Mouse (Mus musculus): Measurements from ENCODE around the gene Npas2. TPM values are rescaled to one million over a fixed set of nuclear protein-coding genes. Genes with fewer than 3 reads are reported as not detected.

Npas2 gene
- polyA plus RNA-seq, 1 experiment from 2014 or later = 0.10 TPM

GRCm38 (mm10) chr1:39193862-39194675 is 538 bp downstream of the Npas2 start:
- H3K4me3 ChIP-seq = peak overlapping the region; percentile 77
- no peak for DNase-seq (ENCODE audit: low spot score)
- no peaks in the 10 kb centered on the region for H3K9me3 ChIP-seq
- peak overlapping the region; percentile 73 for H3K27ac ChIP-seq
- H3K27me3 ChIP-seq (ENCODE audit: insufficient read depth, poor library complexity, severe bottlenecking) = peaks cover 71% of the 10 kb centered on the region
- no peaks in the 10 kb centered on the region for H3K36me3 ChIP-seq
- WGBS = under 1% methylated on average over 70 of the region's 76 CpGs
- peaks cover 24% of the 10 kb centered on the region for H3K4me1 ChIP-seq

- Histone ChIP-seq H3K27me3 (ENCODE audit: insufficient read depth, poor library complexity, severe bottlenecking) (peaks cover 71% of the 10 kb centered on the region), H3K9me3 (no peaks in the 10 kb centered on the region), H3K4me3 (peak overlapping the region; percentile 77), H3K4me1 (peaks cover 24% of the 10 kb centered on the region), H3K36me3 (no peaks in the 10 kb centered on the region), H3K27ac (no peak overlapping the region)
- DNase-seq (ENCODE audit: low spot score) = no peak
- 3% methylated on average over 11 of the region's 11 CpGs for WGBS
Measured at GRCm38 (mm10) chr1:39194959-39195358, 1.4 kb downstream of the Npas2 start.

GRCm38 (mm10) chr1:39196126-39196525 is 2.6 kb downstream of the Npas2 start:
- H3K9me3 ChIP-seq = no peaks in the 10 kb centered on the region
- peaks cover 24% of the 10 kb centered on the region for H3K4me1 ChIP-seq
- no peak overlapping the region for H3K27ac ChIP-seq
- H3K36me3 ChIP-seq = no peaks in the 10 kb centered on the region
- 38% methylated on average over 6 of the region's 6 CpGs for WGBS
- no peak for DNase-seq (ENCODE audit: low spot score)
- peaks cover 68% of the 10 kb centered on the region for H3K27me3 ChIP-seq (ENCODE audit: insufficient read depth, poor library complexity, severe bottlenecking)
- no peak overlapping the region for H3K4me3 ChIP-seq

- no peaks in the 10 kb centered on the region for H3K36me3 ChIP-seq
- H3K4me3 ChIP-seq = no peak overlapping the region
- DNase-seq (ENCODE audit: low spot score) = no peak
- WGBS = 51% methylated on average over 12 of the region's 12 CpGs
- H3K27ac ChIP-seq = no peak overlapping the region
- peaks cover 63% of the 10 kb centered on the region for H3K27me3 ChIP-seq (ENCODE audit: insufficient read depth, poor library complexity, severe bottlenecking)
- H3K4me1 ChIP-seq = peaks cover 24% of the 10 kb centered on the region
- H3K9me3 ChIP-seq = no peaks in the 10 kb centered on the region
Measured at GRCm38 (mm10) chr1:39196676-39197375, 3.3 kb downstream of the Npas2 start.

GRCm38 (mm10) chr1:39205021-39205420 is 11.5 kb downstream of the Npas2 start:
- Histone ChIP-seq H3K27ac (no peak overlapping the region), H3K27me3 (ENCODE audit: insufficient read depth, poor library complexity, severe bottlenecking) (peaks cover 10% of the 10 kb centered on the region; the same call in 1 of the 2 replicates), H3K36me3 (no peaks in the 10 kb centered on the region), H3K4me3 (no peak overlapping the region), H3K9me3 (no peaks in the 10 kb centered on the region), H3K4me1 (peaks cover 18% of the 10 kb centered on the region)
- 83% methylated on average over 10 of the region's 10 CpGs for WGBS
- no peak for DNase-seq (ENCODE audit: low spot score)

- 22% methylated on average over 4 of the region's 4 CpGs for WGBS
- H3K36me3 ChIP-seq = no peaks in the 10 kb centered on the region
- peaks cover 10% of the 10 kb centered on the region; the same call in 1 of the 2 replicates for H3K27me3 ChIP-seq (ENCODE audit: insufficient read depth, poor library complexity, severe bottlenecking)
- H3K9me3 ChIP-seq = no peaks in the 10 kb centered on the region
- no peak overlapping the region for H3K4me3 ChIP-seq
- H3K27ac ChIP-seq = no peak overlapping the region
- DNase-seq (ENCODE audit: low spot score) = no peak
- peaks cover 18% of the 10 kb centered on the region for H3K4me1 ChIP-seq
Measured at GRCm38 (mm10) chr1:39205697-39206096, 12.2 kb downstream of the Npas2 start.

GRCm38 (mm10) chr1:39206942-39207341 is 13.4 kb downstream of the Npas2 start:
- no peaks in the 10 kb centered on the region for H3K36me3 ChIP-seq
- no peak overlapping the region for H3K4me3 ChIP-seq
- 27% methylated on average over 7 of the region's 7 CpGs for WGBS
- H3K27me3 ChIP-seq (ENCODE audit: insufficient read depth, poor library complexity, severe bottlenecking) = 0 out of 2 replicates have a peak, but pooled peaks cover 6% of the 10 kb centered on the region
- H3K4me1 ChIP-seq = peaks cover 18% of the 10 kb centered on the region
- no peak overlapping the region for H3K27ac ChIP-seq
- H3K9me3 ChIP-seq = no peaks in the 10 kb centered on the region
- DNase-seq (ENCODE audit: low spot score) = no peak

GRCm38 (mm10) chr1:39210928-39211327 is 17.4 kb downstream of the Npas2 start:
- WGBS = 65% methylated on average over 5 of the region's 5 CpGs
- 0 out of 2 replicates have a peak, but pooled peaks cover 6% of the 10 kb centered on the region for H3K27me3 ChIP-seq (ENCODE audit: insufficient read depth, poor library complexity, severe bottlenecking)
- H3K4me3 ChIP-seq = no peak overlapping the region
- H3K9me3 ChIP-seq = no peaks in the 10 kb centered on the region
- H3K36me3 ChIP-seq = no peaks in the 10 kb centered on the region
- no peak for DNase-seq (ENCODE audit: low spot score)
- no peak overlapping the region for H3K27ac ChIP-seq
- H3K4me1 ChIP-seq = peaks cover 13% of the 10 kb centered on the region; the same call in 1 of the 2 replicates

- 55% methylated on average over 6 of the region's 6 CpGs for WGBS
Measured at GRCm38 (mm10) chr1:39212982-39213381, 19.5 kb downstream of the Npas2 start.

GRCm38 (mm10) chr1:39217584-39217983 is 24.1 kb downstream of the Npas2 start:
- 78% methylated on average over 3 of the region's 3 CpGs for WGBS
- Histone ChIP-seq H3K27ac (no peak overlapping the region), H3K9me3 (no peaks in the 10 kb centered on the region), H3K4me1 (no peaks in the 10 kb centered on the region), H3K36me3 (no peaks in the 10 kb centered on the region), H3K27me3 (ENCODE audit: insufficient read depth, poor library complexity, severe bottlenecking) (no peaks in the 10 kb centered on the region), H3K4me3 (no peak overlapping the region)
- DNase-seq (ENCODE audit: low spot score) = no peak

More at GRCm38 (mm10) chr1:39212982-39213381, 19.5 kb downstream of the Npas2 start:
- Histone ChIP-seq H3K4me1 (no peaks in the 10 kb centered on the region), H3K36me3 (no peaks in the 10 kb centered on the region), H3K9me3 (no peaks in the 10 kb centered on the region), H3K27me3 (ENCODE audit: insufficient read depth, poor library complexity, severe bottlenecking) (0 out of 2 replicates have a peak, but pooled peaks cover 6% of the 10 kb centered on the region), H3K27ac (no peak overlapping the region), H3K4me3 (no peak overlapping the region)
- DNase-seq (ENCODE audit: low spot score) = no peak

GRCm38 (mm10) chr1:39228401-39228800 is 34.9 kb downstream of the Npas2 start:
- no peaks in the 10 kb centered on the region for H3K27me3 ChIP-seq (ENCODE audit: insufficient read depth, poor library complexity, severe bottlenecking)
- 85% methylated on average over 5 of the region's 5 CpGs for WGBS
- no peak overlapping the region for H3K27ac ChIP-seq
- no peaks in the 10 kb centered on the region for H3K4me1 ChIP-seq
- no peak overlapping the region for H3K4me3 ChIP-seq
- no peaks in the 10 kb centered on the region for H3K9me3 ChIP-seq
- DNase-seq (ENCODE audit: low spot score) = no peak
- H3K36me3 ChIP-seq = no peaks in the 10 kb centered on the region

- DNase-seq (ENCODE audit: low spot score) = no peak
Measured at GRCm38 (mm10) chr1:39230021-39230420, 36.5 kb downstream of the Npas2 start.

GRCm38 (mm10) chr1:39234815-39235449 is 41.4 kb downstream of the Npas2 start:
- Histone ChIP-seq H3K36me3 (no peaks in the 10 kb centered on the region), H3K4me1 (peaks cover 16% of the 10 kb centered on the region), H3K4me3 (no peak overlapping the region), H3K27me3 (ENCODE audit: insufficient read depth, poor library complexity, severe bottlenecking) (no peaks in the 10 kb centered on the region), H3K9me3 (no peaks in the 10 kb centered on the region), H3K27ac (no peak overlapping the region)
- WGBS = 68% methylated on average over 11 of the region's 11 CpGs
- DNase-seq (ENCODE audit: low spot score) = no peak

More at GRCm38 (mm10) chr1:39230021-39230420, 36.5 kb downstream of the Npas2 start:
- Histone ChIP-seq H3K27ac (no peak overlapping the region), H3K4me3 (no peak overlapping the region), H3K9me3 (no peaks in the 10 kb centered on the region), H3K36me3 (no peaks in the 10 kb centered on the region), H3K4me1 (peaks cover 2% of the 10 kb centered on the region), H3K27me3 (ENCODE audit: insufficient read depth, poor library complexity, severe bottlenecking) (no peaks in the 10 kb centered on the region)
- 65% methylated on average over 3 of the region's 3 CpGs for WGBS

Data from heart, embryonic 10.5 days (tissue).